Mouse (Mus musculus) embryonic facial prominence, embryonic 10.5 days (tissue): Measurements from ENCODE around the gene Spaca7. TPM values are rescaled to one million over a fixed set of nuclear protein-coding genes. Genes with fewer than 3 reads are reported as not detected.
"Not testable (repeated sequence)": the region's sequence is repeated elsewhere in the genome, so short reads cannot be mapped to it uniquely, and the experiment has no call there.

Source experiments
- DNase-seq: peaks from one replicate; pipeline ENCODE4 v3.0.0-alpha.2; 2017; ENCODE audit warnings: low spot score
- H3K27ac ChIP-seq: fragments of 300-500 bp; sonication (generic); replicated peaks from 2 replicates; pipeline ENCODE4 v1.5.1; 2016; ENCODE audit warnings: mild to moderate bottlenecking
- H3K27me3 ChIP-seq: fragments of 300-500 bp; sonication (generic); replicated peaks from 2 replicates; pipeline ENCODE4 v1.6.1; 2016; ENCODE audit warnings: low read depth, mild to moderate bottlenecking; ENCODE audit not compliant: poor library complexity, severe bottlenecking
- H3K36me3 ChIP-seq: fragments of 300-500 bp; sonication (generic); replicated peaks from 2 replicates; pipeline ENCODE4 v1.6.1; 2016; ENCODE audit warnings: mild to moderate bottlenecking, moderate library complexity
- H3K4me1 ChIP-seq: fragments of 300-500 bp; sonication (generic); 2 replicates; pipeline ENCODE4 v1.6.1; 2016
- H3K4me3 ChIP-seq: fragments of 300-500 bp; sonication (generic); 2 replicates; pipeline ENCODE4 v1.5.1; 2016; ENCODE audit warnings: mild to moderate bottlenecking, moderate library complexity
- H3K9me3 ChIP-seq: fragments of 300-500 bp; sonication (generic); 2 replicates; pipeline ENCODE4 v1.6.1; 2016; ENCODE audit warnings: mild to moderate bottlenecking
- WGBS: fragments of 180-500 bp; shearing (Covaris S2); methylation state at CpG from one replicate; pipeline ENCODE4 v1.1.7; 2016; 5-methylcytosine and 5-hydroxymethylcytosine counted together
- polyA plus RNA-seq: library from polyadenylated mRNA; unstranded; fragments of >200 nt; fragmentation: Nextera tagmentation; extraction: Ambion mirVana; gene quantifications from 2 replicates; pipeline ENCODE4 v1.2.1, GENCODE M21; 2016

Spaca7 gene
- polyA plus RNA-seq, 1 experiment from 2014 or later: not detected

DNA sequence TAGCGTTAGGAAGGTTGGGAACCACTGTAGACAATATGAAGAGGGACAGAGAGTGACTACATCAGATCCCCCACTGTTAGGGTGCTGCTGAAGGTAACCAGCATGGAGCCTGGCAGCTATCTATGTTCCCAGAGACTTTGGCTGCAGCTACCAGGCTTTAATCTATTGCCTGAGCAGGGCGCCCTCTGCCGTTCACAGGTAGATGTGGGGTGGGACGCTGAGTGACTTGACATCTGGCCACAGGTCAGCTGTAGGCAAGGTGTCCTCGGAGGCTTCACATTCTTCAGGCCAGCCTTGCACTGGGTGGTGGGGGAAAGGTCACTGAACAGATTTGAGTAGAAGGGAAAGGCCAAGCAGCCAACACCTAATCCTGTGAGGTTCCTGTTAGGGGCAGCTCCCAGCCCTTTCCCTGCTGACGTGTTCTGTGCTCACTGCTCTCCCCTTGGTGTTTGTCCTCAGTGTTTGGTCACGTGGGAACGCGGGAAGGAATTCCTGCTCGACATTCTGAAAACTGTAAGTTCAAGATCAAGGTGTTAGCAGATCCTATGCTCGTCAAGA, 11.3 kb upstream of the Spaca7 start:
- no peak overlapping the region for H3K4me3 ChIP-seq
- H3K27me3 ChIP-seq: peaks cover 89% of the 10 kb centered on the region
- peak; percentile 77 for DNase-seq
- no peaks in the 10 kb centered on the region for H3K9me3 ChIP-seq
- WGBS: 21% methylated on average over 11 of the region's 11 CpGs
- no peaks in the 10 kb centered on the region for H3K36me3 ChIP-seq
- H3K4me1 ChIP-seq: 0 out of 2 replicates have a peak, but pooled peaks cover 5% of the 10 kb centered on the region
- no peak overlapping the region for H3K27ac ChIP-seq

DNA sequence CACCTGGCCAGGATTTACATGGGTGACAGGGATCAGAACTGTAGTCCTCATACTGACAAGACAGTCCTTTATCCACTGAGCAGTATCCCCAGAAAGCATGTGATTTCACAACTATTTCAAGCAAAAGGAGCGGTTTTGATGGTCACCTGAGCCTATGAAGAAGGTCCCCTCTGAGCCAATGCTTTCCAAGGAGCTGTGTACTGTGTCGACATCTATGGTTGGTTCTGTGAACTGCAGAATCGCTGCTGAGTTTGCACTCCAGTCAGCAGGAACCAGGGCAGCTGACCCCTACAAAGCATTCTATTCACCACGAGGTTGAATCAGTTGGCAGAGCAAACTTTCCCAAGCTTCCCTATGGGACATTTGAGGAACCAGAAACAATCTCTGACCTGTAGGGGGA, 8.5 kb upstream of the Spaca7 start:
- no peak overlapping the region for H3K4me3 ChIP-seq
- H3K4me1 ChIP-seq: peaks cover 10% of the 10 kb centered on the region; the same call in 1 of the 2 replicates
- no peak overlapping the region for H3K27ac ChIP-seq
- H3K9me3 ChIP-seq: no peaks in the 10 kb centered on the region
- WGBS: 4% methylated on average over 4 of the region's 4 CpGs
- DNase-seq: peak; percentile 55
- H3K36me3 ChIP-seq: no peaks in the 10 kb centered on the region
- H3K27me3 ChIP-seq: peaks cover 81% of the 10 kb centered on the region

DNA sequence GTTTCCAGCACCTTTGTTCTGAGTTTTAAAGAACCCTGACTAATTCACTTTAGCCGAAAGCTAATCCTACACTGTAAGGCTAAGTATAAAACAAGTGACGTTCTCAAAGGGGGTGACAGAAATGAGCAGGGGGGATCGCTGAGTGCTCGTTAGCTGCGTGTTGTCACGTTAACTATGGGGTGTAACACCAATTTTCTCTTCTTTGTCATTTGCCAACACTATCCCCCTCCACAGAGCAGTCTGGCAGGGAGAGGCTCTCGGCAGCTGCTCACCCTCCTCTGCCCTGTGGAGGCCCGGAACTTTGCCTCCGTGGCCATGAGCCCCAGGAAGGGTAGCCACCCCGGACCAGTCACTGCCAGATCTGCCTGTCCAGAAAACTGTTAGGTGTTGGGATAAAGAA, 7.3 kb upstream of the Spaca7 start:
- Histone ChIP-seq H3K4me1 (peaks cover 10% of the 10 kb centered on the region; the same call in 1 of the 2 replicates), H3K27ac (no peak overlapping the region), H3K4me3 (no peak overlapping the region), H3K27me3 (peaks cover 73% of the 10 kb centered on the region), H3K36me3 (no peaks in the 10 kb centered on the region), H3K9me3 (no peaks in the 10 kb centered on the region)
- no peak for DNase-seq
- WGBS: 54% methylated on average over 10 of the region's 10 CpGs

DNA sequence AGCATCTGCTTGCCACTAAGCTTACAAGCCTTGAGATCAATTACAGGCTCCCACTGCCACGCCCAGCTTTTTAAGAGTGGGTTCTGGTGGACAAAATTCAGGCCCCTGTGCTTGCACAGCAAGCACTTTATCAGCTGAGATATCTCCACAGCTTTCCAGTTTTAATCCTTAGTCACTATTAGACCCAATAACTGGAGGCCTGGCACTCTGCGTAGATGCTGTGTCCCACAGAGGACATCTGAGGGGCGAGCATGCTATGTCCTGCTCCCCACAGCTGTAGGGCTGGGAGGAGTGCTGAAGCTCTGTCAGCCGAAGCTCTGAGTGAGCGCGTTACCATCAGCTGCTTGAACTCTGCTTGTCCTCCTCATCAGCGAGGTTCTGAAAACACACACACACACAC, 6.3 kb upstream of the Spaca7 start:
- Histone ChIP-seq H3K27me3 (peaks cover 67% of the 10 kb centered on the region), H3K4me1 (peaks cover 9% of the 10 kb centered on the region; the same call in 1 of the 2 replicates), H3K9me3 (no peaks in the 10 kb centered on the region), H3K27ac (no peak overlapping the region), H3K36me3 (no peaks in the 10 kb centered on the region), H3K4me3 (no peak overlapping the region)
- DNase-seq: no peak
- 52% methylated on average over 7 of the region's 7 CpGs for WGBS

DNA sequence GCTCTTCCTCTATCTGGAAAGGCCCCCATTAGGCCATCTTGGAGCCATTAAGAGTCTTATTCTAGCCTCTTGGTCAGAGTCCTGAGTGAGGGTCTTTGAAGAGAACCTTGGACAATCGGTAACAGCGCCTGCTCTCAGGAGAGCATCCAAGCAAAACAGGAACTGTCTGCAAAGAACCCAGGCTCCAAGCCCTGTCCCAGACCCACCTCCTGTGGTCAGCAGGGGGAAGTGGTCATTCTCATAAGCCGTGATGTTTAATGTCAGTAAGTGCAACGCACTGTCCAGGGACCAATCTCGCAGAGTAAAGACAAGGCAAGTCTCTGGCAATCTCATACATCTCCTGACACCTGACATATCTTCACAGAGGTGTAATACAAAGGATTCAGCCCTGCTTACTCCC, 3.2 kb downstream of the Spaca7 start:
- WGBS: 71% methylated on average over 5 of the region's 5 CpGs
- Histone ChIP-seq H3K9me3 (no peaks in the 10 kb centered on the region), H3K4me1 (0 out of 2 replicates have a peak, but pooled peaks cover 3% of the 10 kb centered on the region), H3K27ac (no peak overlapping the region), H3K36me3 (no peaks in the 10 kb centered on the region), H3K27me3 (peaks cover 35% of the 10 kb centered on the region), H3K4me3 (no peak overlapping the region)
- no peak for DNase-seq

DNA sequence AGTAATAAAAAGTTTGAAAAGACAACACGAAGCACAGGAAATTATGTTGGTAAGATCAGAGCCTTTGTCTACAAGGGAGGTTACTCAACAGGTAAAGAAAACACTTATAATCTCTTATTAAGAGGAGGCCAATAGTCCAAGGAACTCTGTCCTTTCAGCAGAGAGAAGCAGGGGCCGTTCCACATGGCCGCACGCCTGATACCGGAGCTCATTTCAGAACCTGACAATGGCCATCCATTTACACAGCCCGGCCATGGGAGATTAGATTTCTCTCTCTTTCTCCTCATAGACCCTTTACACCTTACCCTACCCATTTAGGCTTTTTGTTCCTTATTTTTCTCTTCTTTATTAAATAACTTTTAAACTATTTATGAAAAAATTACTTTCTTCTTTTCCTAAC, 3.9 kb downstream of the Spaca7 start:
- Histone ChIP-seq H3K27me3 (peaks cover 35% of the 10 kb centered on the region), H3K9me3 (no peaks in the 10 kb centered on the region), H3K27ac (no peak overlapping the region), H3K36me3 (no peaks in the 10 kb centered on the region), H3K4me3 (no peak overlapping the region), H3K4me1 (0 out of 2 replicates have a peak, but pooled peaks cover 3% of the 10 kb centered on the region)
- WGBS: 54% methylated on average over 6 of the region's 6 CpGs
- DNase-seq: no peak

DNA sequence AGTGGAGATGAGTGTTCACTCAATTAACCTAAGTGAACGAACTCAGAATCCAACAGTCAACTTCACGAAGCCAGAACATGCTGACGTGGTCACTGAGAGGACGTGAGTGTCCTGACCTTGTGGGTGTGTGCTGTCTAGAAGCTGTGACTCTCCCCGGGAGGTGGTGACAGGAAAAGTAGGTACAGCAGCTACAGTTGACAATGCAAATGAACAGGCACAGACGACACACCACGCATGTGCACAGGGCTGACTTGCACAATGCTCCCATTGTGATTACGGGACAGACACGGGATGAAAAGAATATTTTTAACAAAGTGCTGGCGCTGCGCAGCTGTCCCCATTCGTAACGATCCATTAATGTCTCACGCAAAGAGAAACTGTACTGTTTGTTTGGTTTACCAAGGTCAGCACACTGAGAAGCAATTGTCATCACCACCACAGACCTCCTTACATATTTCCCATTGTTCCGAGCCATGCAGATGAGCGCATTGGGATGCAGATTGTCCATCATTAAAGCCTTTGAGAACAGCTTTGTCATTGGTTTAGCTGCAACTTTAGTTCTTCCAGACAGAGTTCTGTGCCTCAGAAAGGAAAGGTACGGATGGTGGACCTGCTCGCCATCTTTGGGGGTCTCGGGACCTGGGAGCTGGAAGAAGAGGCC, 6.6 kb downstream of the Spaca7 start:
- not testable (repeated sequence) for H3K4me3 ChIP-seq, H3K9me3 ChIP-seq, DNase-seq, H3K27ac ChIP-seq, H3K4me1 ChIP-seq, H3K36me3 ChIP-seq
- 87% methylated on average over 19 of the region's 19 CpGs for whole genome bisulfite sequencing
- peaks cover 14% of the 10 kb centered on the region for H3K27me3 ChIP-seq

DNA sequence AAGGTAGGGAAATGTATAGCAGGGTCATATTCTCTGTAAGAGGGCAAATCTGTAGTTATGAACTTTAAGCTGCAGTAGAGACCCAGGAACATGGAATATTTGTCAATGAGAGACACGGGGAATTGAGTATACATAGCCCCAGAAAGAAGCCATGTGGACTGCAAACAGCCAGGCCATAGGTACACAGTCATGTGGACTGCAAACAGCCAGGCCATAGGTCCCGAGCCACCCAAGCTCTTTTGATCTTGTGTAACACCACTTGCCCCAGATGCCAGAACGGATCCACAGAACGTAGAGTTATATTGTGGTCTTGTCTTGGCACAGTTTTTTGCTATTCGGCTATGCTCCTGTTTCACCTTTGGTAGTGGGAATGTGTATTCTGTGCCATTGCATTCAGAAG, 11.0 kb downstream of the Spaca7 start:
- H3K27ac ChIP-seq: no peak overlapping the region
- WGBS: 91% methylated on average over 5 of the region's 5 CpGs
- DNase-seq: no peak
- no peaks in the 10 kb centered on the region for H3K36me3 ChIP-seq
- H3K27me3 ChIP-seq: no peaks in the 10 kb centered on the region; the same call in 1 of the 2 replicates
- H3K4me3 ChIP-seq: no peak overlapping the region
- no peaks in the 10 kb centered on the region for H3K9me3 ChIP-seq
- H3K4me1 ChIP-seq: no peaks in the 10 kb centered on the region

DNA sequence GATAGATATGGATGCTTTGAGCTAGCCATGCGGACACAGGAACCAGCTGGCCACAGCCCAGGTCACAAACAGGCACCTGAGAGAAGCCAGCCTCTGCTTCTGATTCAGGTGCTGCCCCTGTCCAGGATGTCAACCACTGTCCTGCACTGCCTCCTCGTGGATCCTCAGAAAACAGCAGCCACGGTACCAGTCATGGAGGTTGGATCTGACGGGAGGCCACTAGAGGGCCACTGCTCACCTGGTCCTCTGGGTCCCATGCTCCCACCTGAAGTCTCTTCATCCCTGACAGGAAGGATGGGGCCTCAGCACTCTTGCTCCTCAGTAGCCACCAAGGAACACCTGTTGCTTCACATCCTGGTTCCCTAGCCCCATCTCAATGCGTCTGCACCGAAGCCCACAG, 34.4 kb downstream of the Spaca7 start:
- DNase-seq: peak; percentile 84
- Histone ChIP-seq H3K27me3 (peaks cover 10% of the 10 kb centered on the region; the same call in 1 of the 2 replicates), H3K9me3 (no peaks in the 10 kb centered on the region), H3K4me3 (no peak overlapping the region), H3K4me1 (0 out of 2 replicates have a peak, but pooled peaks cover 4% of the 10 kb centered on the region), H3K36me3 (no peaks in the 10 kb centered on the region), H3K27ac (no peak overlapping the region)
- 17% methylated on average over 6 of the region's 6 CpGs for WGBS

DNA sequence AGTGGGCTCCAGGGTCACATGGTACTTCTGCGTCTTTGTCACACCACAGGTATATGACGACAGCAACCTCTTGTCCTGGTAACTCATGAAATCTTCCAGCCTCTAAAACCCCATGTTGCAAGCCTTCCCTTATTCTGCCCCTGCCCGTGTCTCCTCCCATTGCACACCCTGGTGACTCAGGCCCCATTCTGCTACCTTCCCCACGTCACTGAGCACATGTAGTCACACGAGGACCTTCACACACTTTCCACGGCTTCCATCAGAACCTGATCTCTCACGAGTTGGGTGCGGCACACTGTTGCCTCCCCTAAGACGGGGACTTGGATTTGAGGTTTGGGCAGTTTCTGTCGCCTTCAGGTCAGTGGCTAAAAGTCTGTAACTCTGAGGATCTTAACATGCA, 36.0 kb downstream of the Spaca7 start:
- peaks cover 7% of the 10 kb centered on the region for H3K36me3 ChIP-seq
- H3K9me3 ChIP-seq: no peaks in the 10 kb centered on the region
- H3K27ac ChIP-seq: no peak overlapping the region
- peaks cover 10% of the 10 kb centered on the region; the same call in 1 of the 2 replicates for H3K27me3 ChIP-seq
- no peak overlapping the region for H3K4me3 ChIP-seq
- DNase-seq: no peak
- 0 out of 2 replicates have a peak, but pooled peaks cover 4% of the 10 kb centered on the region for H3K4me1 ChIP-seq
- 81% methylated on average over 10 of the region's 10 CpGs for WGBS

DNA sequence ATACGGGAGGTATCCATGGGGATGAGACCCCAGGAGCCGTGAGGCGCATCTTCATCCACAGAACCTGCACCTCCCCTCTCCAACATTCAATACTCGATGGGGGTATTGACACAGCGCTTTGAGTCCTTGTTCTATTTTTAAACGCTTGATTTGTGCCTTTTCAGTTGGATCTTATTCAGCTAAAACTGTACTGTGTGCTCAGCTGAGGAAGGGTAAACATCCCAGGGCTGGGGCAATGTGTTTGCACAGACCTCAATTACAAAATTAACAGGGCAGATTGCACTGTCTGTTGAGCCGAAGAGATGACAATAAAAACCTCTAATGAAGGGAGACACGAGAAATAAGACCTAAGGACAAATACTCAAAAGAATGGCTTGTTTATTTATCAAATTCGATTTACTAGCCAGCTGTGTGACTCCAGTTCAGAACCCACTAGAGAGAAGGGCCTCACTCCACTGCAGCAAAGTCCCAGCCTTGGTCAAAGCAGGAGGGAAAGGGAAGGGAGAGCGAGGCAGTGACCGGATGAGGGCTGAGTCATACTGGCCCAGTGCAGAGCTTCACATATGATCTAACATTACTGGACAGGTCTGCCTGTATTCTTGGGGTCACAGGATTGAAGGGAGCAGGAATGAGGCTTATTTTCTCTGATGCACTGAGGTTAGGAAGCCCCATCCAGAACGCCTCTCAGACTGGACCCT, 37.1 kb downstream of the Spaca7 start:
- no peaks in the 10 kb centered on the region for H3K9me3 ChIP-seq
- H3K4me1 ChIP-seq: 0 out of 2 replicates have a peak, but pooled peaks cover 4% of the 10 kb centered on the region
- no peak overlapping the region for H3K27ac ChIP-seq
- 76% methylated on average over 12 of the region's 12 CpGs for WGBS
- DNase-seq: no peak
- H3K4me3 ChIP-seq: no peak overlapping the region
- peaks cover 17% of the 10 kb centered on the region for H3K36me3 ChIP-seq
- 0 out of 2 replicates have a peak, but pooled peaks cover 5% of the 10 kb centered on the region for H3K27me3 ChIP-seq

DNA sequence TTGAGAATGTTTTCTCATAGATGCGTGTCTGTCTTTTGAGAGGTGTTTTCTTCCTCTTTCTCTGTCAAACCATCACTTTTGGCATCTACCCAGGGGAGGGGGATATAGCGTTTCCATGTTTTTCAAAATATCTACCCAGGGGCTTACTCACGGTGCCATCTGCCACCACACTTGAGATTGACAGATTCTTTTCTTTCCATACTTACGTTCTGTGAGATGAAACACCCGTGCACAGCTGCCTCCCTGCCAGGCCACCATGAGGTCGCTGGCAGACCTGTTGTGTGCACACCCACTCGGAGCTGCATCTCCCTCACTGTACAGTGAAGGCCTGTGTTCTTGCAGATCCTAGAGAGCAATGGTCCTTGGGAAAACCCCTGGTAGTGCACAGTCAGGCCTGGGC, 40.4 kb downstream of the Spaca7 start:
- Histone ChIP-seq H3K36me3 (peaks cover 47% of the 10 kb centered on the region), H3K4me1 (0 out of 2 replicates have a peak, but pooled peaks cover 4% of the 10 kb centered on the region), H3K27me3 (no peaks in the 10 kb centered on the region), H3K9me3 (no peaks in the 10 kb centered on the region), H3K27ac (no peak overlapping the region), H3K4me3 (no peak overlapping the region)
- no peak for DNase-seq
- WGBS: 85% methylated on average over 7 of the region's 7 CpGs
